Mouse (Mus musculus) left cerebral cortex, adult 11 months (tissue): ENCODE data around the gene Prrc2a.
"Not testable (repeated sequence)": the region's sequence is repeated elsewhere in the genome, so short reads cannot be mapped to it uniquely, and the experiment has no call there.

Experiments used
- DNase-seq: peaks from one replicate; pipeline ENCODE4 v3.0.0; 2022; ENCODE audit warnings: low spot score

The Prrc2a gene

DNA sequence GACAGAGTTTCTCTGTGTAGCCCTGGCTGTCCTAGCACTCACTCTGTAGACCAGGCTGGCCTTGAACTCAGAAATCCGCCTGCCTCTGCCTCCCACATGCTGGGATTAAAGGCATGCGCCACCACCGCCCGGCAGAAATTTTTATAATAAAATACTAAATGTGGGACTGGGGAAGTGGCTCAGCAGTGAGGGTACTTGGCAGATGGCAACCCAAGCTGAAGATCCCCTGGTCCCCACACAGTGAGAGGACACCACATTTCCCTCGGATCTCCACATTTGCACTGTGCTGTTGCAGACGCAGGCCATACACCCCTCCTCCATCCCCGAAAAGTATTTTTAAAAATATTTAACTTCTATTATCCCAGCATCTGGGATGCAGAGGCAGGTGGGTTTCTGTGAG, 31.2 kb downstream of the Prrc2a start:
- no peak for DNase-seq

DNA sequence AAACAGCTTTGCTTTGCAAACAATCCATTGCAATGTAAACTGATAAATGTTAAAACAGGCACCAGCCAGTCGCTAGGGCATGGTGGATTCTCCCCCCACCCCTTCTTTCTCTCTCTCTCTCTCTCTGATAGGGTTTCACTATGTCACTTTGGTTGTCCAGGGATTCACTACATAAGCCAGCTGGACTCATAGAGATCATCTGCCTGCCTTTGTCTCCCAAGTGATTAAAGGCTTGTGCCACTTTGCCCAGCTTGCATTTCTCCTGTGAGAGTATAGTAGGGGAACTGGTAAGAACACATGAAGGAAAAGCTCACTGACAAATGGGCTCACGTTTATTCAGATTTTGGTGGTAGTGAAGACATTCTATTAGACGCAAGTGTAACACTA, 32.5 kb downstream of the Prrc2a start:
- no peak for DNase-seq

DNA sequence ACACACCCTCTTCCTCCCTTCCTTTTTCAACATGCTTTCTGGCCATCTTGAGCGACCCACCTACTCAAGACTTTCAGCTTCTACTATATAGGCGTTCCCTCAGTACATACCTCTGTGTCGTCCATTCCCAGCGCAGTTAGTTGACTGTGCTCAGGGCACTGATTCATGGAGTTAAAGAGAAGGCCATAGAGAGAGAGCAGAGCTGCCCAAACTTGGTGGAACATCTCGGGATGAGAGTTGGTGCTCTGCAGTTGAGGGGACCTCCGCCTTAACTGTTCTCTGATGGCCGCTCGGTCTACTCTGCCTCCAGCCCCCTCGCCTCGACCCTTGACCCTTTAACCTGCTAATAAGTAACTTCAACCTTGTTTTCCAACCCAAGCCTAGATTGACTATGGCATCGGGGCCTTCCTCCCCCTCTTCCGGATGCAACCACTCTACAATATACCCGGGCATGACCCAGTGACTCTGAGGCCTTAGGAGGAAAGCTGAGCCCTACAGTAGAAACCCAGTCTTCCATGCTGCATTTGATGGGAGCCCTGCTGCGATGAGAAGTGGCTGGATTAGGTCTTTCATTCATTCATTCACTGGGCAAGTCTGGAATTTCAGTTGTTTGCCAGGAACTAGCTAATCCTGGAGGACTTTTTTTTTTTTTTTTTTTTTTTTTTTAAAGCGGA, 33.1 kb downstream of the Prrc2a start, which contains the start of gene Apom:
Gene Apom (minus strand): TSS at position 551 of the 674 bp plus-strand sequence.
- no peak for DNase-seq

DNA sequence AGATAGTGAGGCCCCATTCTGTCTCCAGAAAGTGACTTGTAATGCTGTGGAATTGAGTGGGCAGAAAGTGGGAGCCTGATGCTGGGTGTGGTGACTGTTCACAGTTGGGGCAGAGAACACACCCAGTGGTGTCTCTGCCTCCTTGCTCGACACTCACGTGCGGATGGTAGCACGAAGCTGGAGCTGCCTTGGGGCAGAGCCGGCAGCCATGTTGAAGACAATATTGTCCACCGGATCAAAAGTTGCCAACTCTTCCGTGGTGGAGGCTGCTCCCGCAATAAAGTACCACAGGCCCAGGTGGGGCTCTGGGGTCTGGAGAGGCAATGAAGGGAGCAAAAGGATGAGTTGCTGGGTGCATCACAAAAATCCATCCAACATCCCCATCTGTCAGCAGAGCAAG, 33.7 kb downstream of the Prrc2a start:
- DNase-seq, result no peak

DNA sequence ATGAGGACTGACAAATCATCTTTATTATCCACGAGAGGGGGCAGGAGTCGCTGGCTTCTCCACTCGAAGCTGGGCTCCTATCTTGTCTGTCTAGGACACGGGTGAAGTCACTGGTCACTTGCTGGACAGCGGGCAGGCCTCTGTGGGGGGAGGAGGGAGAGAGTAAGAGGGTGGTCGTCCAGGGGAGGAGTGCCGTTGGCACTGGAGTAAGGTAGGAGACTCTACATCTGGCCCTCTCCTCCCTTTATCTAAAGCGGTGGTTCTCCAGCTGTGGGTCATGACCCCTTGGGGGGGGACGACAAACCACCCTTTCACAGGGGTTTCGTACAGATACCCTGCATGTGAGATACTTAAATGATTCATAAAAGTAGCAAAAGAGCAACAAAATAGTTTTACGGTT, 35.7 kb downstream of the Prrc2a start:
- DNase-seq, result no peak

DNA sequence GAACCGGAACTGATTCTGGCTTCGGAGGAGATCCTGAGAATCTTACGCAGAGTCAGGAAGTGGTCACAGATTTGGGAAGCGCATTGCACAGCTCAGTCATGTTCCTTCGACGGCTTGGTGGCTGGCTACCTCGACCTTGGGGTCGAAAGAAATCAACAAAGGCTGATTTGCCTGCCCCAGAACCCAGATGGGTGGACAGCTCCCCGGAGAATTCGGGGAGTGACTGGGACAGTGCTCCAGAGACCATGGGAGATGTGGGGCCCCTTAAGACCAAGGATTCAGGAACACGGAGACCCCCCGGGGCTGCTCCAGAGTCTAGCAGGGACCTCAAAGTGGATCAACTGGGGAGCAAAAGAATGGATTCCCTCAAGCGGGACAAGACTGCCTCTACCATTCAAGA, 37.7 kb downstream of the Prrc2a start:
- no peak for DNase-seq

DNA sequence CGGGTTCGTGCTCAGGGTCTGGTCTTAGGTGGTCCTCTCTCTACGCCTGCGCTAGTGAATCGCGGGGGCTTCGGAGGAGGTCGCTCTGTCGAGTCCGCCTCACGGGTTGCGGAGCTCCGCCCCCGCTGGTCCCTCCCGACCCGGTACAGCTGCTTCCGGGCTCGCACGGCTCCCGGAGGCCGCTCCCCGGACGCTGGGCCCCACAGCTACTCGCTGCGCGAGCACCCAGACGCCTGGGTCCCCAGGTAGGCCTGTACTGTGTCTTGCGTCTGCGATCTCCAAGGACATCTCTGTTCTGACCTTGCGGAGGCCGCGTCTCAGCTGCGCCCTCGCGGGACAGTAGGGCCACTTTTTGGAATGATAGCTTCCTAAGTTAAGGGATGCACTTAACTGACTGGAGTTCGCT, 38.5 kb downstream of the Prrc2a start, which contains the start of gene D17H6S53E:
Gene D17H6S53E (plus strand): TSS at position 168 of the 406 bp plus-strand sequence.
- no peak for DNase-seq

DNA sequence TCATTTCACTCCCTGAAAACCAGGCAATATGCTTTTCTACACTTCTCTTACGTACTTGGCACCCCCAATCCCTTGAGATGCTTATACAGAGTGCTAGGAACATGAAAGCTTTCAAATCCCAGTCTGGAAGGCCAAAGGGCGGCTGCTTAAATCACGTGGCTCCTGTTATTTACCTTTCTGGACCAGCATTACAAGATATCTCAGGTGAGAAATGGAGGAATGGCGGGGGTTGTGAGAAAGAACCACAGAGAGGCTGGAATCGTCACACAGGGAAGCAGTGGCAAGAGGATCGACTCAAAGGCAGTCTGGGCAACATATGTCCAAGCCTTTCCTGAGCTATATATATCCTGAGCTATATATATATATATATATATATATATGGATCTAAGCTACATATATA, 39.1 kb downstream of the Prrc2a start:
- DNase-seq, result no peak

DNA sequence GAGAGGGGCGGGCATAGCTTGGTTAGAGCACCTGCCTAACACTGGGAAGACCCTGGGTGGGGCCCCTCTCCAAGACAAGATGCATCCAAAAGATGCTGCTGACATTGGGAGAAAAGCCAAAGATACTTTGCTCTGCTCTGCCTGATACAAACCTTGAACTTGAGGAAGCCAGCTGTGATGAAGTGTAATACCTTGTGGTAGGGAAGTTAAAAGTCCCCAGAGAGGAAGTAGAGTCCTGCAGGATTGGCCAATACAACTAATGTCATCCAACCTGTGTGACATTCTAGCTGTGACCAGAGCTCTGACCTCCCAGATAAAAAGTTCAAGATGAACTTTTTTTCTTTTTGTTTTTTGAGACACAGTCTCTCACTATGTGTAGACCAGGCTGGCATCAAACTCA, 39.6 kb downstream of the Prrc2a start:
- DNase-seq, result no peak

DNA sequence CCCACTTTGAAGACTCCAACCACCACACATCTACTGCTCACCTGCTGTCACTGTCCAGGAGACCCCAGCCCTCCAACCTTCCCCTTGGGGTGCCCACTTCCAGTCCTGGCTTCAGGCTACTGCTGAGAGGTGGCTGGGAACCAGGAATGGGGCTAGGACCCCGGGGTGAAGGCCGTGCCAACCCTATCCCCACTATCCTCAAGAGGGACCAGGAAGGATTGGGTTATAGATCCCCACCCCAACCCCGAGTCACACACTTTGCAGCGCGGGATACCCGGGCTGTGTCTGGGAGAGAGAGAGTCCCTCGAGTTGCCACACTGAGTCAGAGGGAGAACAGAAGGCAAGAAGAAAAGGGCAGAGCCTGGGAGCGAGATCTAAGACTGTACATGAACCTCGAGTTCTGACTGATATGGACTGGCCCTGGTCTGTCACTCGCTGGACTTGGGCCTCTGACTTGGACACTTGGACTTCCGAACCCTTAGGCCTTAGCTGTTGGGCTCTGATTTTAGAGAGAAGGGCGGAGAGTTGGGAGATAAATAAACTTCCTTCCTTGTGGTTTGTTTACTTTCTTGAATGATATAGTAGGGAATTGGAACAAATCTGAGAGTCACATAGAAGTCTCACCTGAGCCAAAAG, 40.3 kb downstream of the Prrc2a start:
- DNase-seq, result not testable (repeated sequence)

DNA sequence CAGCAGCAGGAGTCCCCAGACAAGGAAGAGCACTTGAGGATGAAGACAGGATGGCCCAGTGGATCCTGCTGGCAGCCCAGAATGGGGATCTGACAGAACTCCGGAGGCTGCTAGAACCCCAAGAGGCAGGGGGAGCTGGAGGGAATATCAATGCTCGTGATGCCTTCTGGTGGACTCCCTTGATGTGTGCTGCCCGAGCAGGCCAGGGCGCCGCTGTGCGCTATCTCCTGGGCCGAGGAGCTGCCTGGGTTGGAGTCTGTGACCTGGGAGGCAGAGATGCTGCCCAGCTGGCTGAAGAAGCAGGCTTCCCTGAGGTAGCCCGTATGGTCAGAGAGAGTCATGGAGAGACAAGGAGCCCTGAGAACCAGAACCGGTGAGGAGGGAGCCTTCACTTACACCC, 41.4 kb downstream of the Prrc2a start:
- DNase-seq, result not testable (repeated sequence)

DNA sequence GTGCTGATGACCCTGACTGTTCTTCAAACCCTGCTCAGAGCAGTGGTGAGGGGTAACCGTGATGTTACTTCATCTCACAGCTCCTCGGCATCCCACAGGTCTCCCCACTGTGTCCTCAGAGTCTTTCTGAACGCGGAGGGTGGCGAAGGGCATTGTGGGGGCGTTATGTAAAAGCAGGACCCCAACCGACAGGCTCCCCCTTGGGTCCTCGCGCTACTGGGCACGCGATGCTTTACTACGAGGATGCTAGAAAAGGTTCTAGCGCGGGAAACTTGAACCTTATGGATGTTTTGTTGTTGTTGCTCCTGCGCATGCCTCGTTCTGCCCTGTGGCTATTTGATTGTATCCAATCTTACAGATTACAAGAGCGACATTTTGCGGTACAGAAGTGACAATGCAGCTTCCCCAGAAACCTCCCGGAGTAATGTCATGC, 42.8 kb downstream of the Prrc2a start, which contains the start of gene Csnk2b:
Gene Csnk2b (minus strand): TSS at position 183 of the 433 bp plus-strand sequence.
- DNase-seq, result peak; percentile 69

DNA sequence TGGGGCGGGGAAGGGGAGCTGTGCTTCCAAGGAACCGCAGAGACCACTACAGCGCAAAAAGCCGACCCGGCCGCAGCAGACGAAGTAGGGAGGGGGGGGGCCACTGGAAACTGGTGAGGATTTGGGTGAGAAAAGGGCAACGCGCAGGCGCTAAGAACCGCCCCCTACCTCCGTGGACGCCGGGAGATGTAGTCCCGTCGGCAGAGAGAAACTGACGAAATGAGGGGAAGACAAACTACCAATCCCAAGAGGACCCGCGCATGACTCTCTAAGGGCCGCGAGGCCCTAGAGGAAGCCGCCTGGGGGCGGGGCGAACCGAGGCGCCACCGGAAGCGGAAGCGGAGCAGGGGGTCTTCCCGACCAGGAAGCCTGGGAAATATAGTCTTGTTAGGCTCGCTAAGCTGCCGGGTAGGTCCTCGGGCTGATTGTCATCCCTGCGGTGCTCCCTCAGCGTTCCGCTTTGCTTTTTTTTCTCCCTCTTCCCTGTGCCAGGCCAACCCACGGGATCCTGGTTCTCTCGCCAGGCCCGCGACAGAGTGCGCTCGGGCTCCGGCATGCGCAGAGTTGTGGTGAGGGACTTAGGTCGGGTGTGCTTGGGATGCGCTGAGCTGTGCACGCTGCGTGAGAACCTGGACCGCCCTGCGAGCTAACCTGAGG, 43.4 kb downstream of the Prrc2a start, which contains the start of gene Gpank1:
Gene Gpank1 (plus strand): TSS at position 313 of the 657 bp plus-strand sequence.
- DNase-seq, result peak; percentile 97

DNA sequence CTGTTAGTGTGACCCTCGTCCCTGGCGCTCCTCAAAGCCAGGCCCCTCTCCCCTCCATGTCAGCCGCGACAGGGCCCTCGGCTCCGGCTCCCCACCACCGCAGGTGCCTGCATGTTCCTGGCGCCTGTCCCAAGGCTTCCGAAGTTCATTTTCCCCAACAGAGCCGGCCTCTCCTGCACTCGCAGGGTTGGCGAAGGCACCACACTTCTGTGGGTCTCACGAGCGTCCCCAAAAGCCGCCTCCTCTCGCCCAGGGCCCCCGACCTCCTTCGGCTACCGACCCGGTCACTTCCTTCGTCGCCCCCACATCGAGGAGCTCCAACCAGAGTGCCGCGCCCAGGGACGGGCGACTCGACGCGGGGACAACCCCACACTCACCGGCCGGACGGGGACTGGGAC, 44.0 kb downstream of the Prrc2a start:
- DNase-seq, result no peak

DNA sequence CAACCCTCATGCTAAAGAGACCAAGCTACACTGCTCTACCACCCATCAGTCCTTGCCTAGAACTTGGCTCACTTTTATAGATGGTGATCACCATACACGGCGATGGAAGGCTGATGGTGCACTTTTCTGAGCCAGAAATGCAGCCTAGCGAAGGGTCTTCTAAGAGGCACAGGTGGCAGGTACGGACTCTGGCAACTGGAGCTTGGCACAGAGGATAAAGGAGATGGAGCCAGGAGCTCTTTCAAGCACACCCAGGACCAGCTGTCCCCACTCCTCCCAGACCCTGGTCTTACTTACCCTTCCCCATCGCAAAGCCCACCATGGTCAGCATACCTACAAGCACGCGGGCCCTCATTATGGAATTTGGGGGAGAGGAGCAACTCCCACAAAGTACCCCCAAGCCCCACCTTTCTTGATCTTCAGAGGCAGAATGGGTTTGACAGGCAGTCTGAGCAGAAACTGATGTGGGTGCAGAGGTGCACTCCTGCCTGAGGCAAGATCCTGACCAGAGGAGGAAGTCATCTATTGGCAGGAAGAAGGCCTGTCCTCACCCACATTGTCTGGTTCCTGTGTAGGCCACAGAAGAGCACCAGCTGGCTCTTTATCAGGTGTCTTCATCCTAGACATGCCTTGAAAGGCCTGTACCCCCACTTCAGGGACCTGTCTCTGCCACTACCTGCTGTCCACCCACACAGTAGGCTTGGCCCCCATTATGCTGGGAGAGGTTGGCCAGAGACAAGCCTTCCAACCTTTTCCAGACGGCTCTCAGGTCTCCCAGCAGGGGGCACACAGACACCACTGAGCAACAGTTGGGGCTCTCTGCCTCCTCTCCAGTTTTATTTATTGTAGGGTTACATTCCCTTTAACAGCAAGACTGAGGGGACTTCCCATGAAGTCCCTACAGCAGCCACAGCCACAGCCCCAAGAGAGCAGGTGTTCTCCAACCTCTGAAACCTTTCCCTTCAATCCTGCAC, 49.4 kb downstream of the Prrc2a start, which contains the start of gene Ly6g5b:
Gene Ly6g5b (minus strand): TSS at position 383 of the 974 bp plus-strand sequence.
- no peak for DNase-seq

DNA sequence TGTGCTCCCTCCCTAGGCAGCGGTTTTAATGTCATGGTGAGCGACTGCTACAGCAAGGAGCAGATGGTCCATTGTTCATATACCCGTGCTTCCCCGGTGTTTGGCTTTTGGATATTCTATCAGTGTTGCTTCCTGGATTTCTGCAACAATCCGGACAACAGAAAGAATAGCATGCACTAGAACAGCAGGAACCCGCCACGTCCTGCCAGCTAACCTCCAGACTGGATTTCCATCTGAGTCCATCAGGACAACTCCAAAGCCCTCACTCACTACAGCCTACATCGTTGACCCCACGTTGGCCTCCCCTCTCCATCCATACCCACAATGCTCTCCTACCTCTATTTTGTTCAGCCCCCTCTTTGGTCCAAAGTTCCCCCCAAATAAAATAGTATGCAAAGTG, 52.9 kb downstream of the Prrc2a start:
- no peak for DNase-seq

DNA sequence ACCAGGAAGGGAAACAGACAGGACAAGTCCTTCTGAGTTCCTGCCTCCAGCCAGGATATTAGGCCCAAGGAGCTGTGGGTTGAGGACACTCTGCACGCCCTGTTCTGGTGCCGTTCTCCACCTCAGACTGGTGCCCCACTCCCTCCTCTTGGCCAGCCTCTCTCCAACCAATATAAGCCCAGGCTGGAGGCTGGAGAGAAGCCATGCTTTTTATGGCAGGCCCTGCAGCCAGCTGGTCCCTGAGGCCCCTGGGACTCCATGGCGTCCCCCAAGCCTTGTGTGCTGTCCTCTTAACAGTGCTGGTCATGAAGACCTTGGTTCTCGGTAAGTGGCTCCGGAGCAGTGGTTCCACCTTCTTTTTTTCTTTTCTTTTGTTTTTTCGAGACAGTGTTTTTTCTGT, 56.6 kb downstream of the Prrc2a start, which contains the start of gene Ly6g5c:
Gene Ly6g5c (plus strand): TSS at position 183 of the 400 bp plus-strand sequence.
- DNase-seq, result no peak

DNA sequence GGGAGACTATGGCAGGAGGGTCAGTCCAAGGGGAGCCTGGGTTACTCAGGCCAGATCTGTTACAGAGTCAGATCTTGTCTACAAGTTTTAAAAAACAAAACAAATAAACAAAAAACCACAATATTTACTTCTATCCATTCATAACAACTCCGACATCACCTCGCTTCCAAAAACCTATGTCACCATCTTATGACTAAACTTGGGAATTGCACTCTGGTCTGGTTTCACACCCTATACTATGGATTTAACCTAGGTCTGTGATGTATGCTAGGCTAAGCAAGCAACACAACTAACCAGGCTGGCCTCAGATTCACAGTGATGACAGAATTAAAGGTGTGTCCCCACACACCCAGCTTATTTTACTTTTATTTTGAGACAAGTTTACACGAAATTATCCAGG, 58.2 kb downstream of the Prrc2a start:
- DNase-seq, result no peak

DNA sequence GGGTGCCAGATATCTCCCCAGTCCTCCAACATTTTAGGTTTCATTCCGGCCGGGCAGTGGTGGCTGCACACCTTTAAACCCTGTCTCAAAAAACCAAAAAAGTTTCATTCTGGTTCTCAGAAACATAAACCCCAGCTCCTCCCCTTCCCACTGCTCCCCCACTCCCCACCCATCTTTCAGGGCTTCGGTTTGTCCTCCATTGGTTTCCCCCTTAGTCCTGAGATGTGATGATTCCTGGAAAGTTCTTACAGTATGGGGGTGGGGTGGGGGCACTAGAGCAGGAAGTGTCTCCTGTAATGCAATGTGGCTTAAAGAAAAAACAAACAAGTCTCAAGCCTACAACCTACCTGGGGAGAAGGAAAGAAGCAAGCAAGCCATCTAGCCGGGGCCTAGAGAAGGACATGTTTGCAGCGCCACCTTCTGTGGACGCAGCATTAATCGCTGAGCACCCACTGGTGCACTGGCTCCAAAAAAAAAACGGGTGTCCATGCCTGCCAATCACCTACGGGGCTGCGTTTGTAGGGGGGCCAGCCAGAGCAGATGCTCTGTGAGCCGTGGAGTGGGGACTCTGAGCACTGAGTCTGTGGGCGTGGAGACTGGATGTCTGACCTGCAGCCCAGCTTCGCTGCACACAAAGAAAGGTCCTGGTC, 58.8 kb downstream of the Prrc2a start:
- no peak for DNase-seq

DNA sequence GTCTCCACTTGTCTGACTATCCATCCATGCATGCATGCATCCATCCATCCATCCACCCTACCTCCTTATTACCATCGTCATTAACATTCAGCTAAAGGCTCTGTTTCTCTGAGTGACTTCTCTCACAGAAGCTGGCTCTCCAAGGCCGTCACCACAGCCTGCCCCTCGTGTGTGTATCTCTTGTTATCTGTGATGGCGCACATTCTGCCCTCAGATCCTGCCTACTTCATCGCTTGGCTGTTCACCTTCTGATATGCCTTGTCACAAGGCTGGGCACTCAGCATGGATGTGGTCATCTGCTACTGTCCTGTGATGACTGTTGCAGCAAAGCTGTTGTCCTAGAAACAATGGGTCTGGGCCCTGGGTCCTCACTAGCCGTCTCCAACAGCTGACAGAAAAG, 59.9 kb downstream of the Prrc2a start:
- no peak for DNase-seq

DNA sequence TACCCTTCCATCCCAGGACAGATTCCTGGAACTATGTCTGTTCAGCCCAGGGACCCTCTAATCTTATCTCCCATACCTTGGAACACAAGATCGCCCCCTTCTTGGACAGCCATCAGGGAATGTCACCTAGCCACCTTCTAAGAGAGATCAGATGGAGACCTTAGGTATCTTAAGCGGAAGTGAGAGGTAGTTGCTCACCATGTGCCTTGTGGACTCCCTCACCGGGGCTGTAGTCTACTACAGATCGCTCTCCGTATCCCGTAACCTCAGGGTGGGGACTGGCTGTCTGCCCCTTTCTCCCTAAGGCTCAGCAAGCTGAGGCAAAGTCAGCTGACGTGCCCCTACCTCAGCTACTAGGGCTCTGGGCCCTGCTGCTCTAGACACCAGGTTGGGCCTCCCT, 60.6 kb downstream of the Prrc2a start:
- no peak for DNase-seq
